Mouse (Mus musculus) brown adipose tissue, adult 24 weeks (tissue): ENCODE results near the gene Cdr2. TPM values are rescaled to one million over a fixed set of nuclear protein-coding genes. Genes with fewer than 3 reads are reported as not detected.
"Not testable (repeated sequence)": the region's sequence is repeated elsewhere in the genome, so short reads cannot be mapped to it uniquely, and the experiment has no call there.

Source experiments
- H3K27ac ChIP-seq: fragments of 200-500 bp; replicated peaks from 2 replicates; pipeline ENCODE4 v1.5.1; 2012; ENCODE audit warnings: low read depth, mild to moderate bottlenecking, low read length
- H3K4me1 ChIP-seq: fragments of 200-500 bp; 2 replicates; pipeline ENCODE4 v1.6.1; 2012; ENCODE audit warnings: low read length, mixed read lengths; ENCODE audit not compliant: control insufficient read depth, insufficient read depth, insufficient read length
- H3K4me3 ChIP-seq: fragments of 200-500 bp; 2 replicates; pipeline ENCODE4 v1.5.1; 2012; ENCODE audit warnings: low read depth, mild to moderate bottlenecking, low read length, moderate library complexity; ENCODE audit not compliant: insufficient read depth
- polyA plus RNA-seq: library from polyadenylated mRNA; stranded (reverse); fragments of >200 nt; gene quantifications from 2 replicates; pipeline ENCODE4 v1.2.4, GENCODE M21; 2012; ENCODE audit not compliant: missing spikeins, insufficient read depth, insufficient read length

Gene Cdr2
- polyA plus RNA-seq, result 6.5 and 8.6 TPM in 2 replicates

GRCm38 (mm10) chr7:120982200-120982841, at the start of gene Cdr2, which contains the start of gene Mfsd13b:
Cdr2 (minus strand) TSS chr7:120982312.
Mfsd13b (plus strand) TSS chr7:120982509.
- Histone ChIP-seq H3K4me3 (peak within 1 kb of the TSS; percentile 75), H3K4me1 (peaks cover 4% of the 10 kb centered on the region; the same call in 1 of the 2 replicates), H3K27ac (peak within 1 kb of the TSS; percentile 91)

DNA sequence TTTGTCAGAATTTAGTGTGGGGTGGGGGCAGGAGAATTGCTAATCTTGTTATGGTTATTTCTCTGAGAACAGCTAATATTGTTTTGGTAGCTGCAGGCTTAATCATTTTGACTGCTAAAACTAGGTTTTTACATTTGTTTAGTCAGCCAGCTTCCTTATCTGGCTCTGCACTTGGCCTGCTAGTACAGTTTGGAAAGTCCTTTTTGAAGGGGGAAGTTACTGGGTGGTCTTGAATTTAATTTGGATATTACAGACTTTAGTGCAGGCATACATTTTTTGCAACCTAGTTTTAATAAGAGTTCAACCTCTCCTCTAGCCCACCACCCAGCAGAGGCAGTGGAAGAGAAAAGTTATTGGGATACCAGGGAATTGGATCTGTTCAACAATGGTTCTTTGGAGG, 47.8 kb upstream of the Cdr2 start:
- H3K4me3 ChIP-seq, H3K4me1 ChIP-seq, H3K27ac ChIP-seq: not testable (repeated sequence)

GRCm38 (mm10) chr7:121026300-121026699, 44.2 kb upstream of the Cdr2 start:
- no peaks in the 10 kb centered on the region for H3K4me1 ChIP-seq
- H3K4me3 ChIP-seq, result no peak overlapping the region
- no peak overlapping the region for H3K27ac ChIP-seq

GRCm38 (mm10) chr7:121025221-121026008, 43.3 kb upstream of the Cdr2 start:
- Histone ChIP-seq H3K4me3 (no peak overlapping the region), H3K4me1 (no peaks in the 10 kb centered on the region)

GRCm38 (mm10) chr7:121020277-121020676, 38.2 kb upstream of the Cdr2 start:
- no peak overlapping the region for H3K27ac ChIP-seq
- no peaks in the 10 kb centered on the region for H3K4me1 ChIP-seq
- no peak overlapping the region for H3K4me3 ChIP-seq

More at GRCm38 (mm10) chr7:121025221-121026008, 43.3 kb upstream of the Cdr2 start:
- H3K27ac ChIP-seq, result no peak overlapping the region

DNA sequence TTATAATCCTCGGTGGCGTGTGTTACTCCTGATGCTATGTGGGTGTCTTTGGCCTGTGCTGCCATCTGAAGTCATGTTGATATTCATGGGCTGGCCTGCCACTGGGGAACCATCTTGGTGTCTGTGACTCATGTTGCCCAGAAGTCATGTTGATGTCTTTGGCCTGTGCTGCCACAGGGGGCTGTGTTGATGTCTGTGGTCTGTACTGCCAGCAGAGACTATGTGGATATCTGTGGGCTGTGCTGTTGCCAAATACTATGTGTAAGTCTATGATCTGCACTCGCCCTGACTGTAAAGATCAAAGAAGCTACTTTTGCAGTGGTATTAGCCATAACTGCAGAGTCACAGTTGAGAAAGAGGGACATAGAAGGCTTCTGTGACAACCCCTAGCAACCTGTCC, 36.7 kb upstream of the Cdr2 start:
- no peaks in the 10 kb centered on the region for H3K4me1 ChIP-seq
- no peak overlapping the region for H3K4me3 ChIP-seq
- H3K27ac ChIP-seq, result no peak overlapping the region

DNA sequence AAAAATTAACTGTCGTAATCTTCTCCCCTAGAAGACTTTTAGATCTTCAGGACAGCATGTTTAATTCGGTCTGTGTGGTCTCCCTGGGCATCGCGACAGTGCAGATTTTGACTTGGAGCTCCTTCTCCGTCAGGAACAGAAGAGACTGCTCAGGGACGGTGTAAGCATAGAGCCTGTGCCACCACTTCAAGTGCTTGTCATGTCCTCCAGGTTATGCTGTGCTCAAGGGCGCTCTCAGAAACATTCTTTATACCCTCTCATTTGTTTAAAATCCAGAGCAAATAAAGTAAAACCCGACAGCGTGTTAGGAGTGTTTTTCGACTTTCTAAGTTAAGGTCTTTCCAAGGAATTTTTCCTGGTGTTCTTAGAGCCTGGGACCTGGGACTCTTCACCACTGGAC, 32.4 kb upstream of the Cdr2 start:
- no peak overlapping the region for H3K27ac ChIP-seq
- no peaks in the 10 kb centered on the region for H3K4me1 ChIP-seq
- no peak overlapping the region for H3K4me3 ChIP-seq

- Histone ChIP-seq H3K4me1 (no peaks in the 10 kb centered on the region), H3K27ac (no peak overlapping the region), H3K4me3 (no peak overlapping the region)
Observed at GRCm38 (mm10) chr7:121011794-121012689, 29.9 kb upstream of the Cdr2 start.

GRCm38 (mm10) chr7:121003793-121004418, 21.8 kb upstream of the Cdr2 start:
- H3K27ac ChIP-seq, result 0 out of 2 replicates have a peak overlapping the region, but pooled peaks have one; percentile 6

GRCm38 (mm10) chr7:121002407-121002928, 20.4 kb upstream of the Cdr2 start:
- H3K4me3 ChIP-seq, result no peak overlapping the region
- no peaks in the 10 kb centered on the region for H3K4me1 ChIP-seq
- H3K27ac ChIP-seq, result no peak overlapping the region

More at GRCm38 (mm10) chr7:121003793-121004418, 21.8 kb upstream of the Cdr2 start:
- no peak overlapping the region for H3K4me3 ChIP-seq
- H3K4me1 ChIP-seq, result no peaks in the 10 kb centered on the region

- Histone ChIP-seq H3K4me1 (no peaks in the 10 kb centered on the region), H3K4me3 (no peak overlapping the region), H3K27ac (no peak overlapping the region)
Observed at GRCm38 (mm10) chr7:121001879-121002278, 19.8 kb upstream of the Cdr2 start.

GRCm38 (mm10) chr7:121000065-121000822, 18.1 kb upstream of the Cdr2 start:
- no peak overlapping the region for H3K27ac ChIP-seq
- H3K4me3 ChIP-seq, result no peak overlapping the region
- no peaks in the 10 kb centered on the region for H3K4me1 ChIP-seq

- Histone ChIP-seq H3K27ac (no peak overlapping the region), H3K4me1 (no peaks in the 10 kb centered on the region), H3K4me3 (no peak overlapping the region)
Observed at GRCm38 (mm10) chr7:120999021-120999530, 17.0 kb upstream of the Cdr2 start.

GRCm38 (mm10) chr7:120991191-120991590, 9.1 kb upstream of the Cdr2 start:
- H3K27ac ChIP-seq, result no peak overlapping the region
- no peak overlapping the region for H3K4me3 ChIP-seq
- H3K4me1 ChIP-seq, result no peaks in the 10 kb centered on the region
